Mouse (Mus musculus) neural tube, embryonic 11.5 days (tissue): ENCODE measurements around the gene Nova1. TPM values are rescaled to one million over a fixed set of nuclear protein-coding genes. Genes with fewer than 3 reads are reported as not detected.

ENCODE experiments used
- ATAC-seq: fragments of 200-750 bp; cut with Nextera tagmentation; 2 replicates; pipeline ENCODE4 v1.8.0; 2017; ENCODE audit warnings: moderate number of reproducible peaks, mild to moderate bottlenecking, moderate TSS enrichment, moderate library complexity; ENCODE audit not compliant: insufficient read depth, low FRiP score, low TSS enrichment
- DNase-seq: peaks from one replicate; pipeline ENCODE4 v3.0.0-alpha.2; 2015; ENCODE audit warnings: low spot score
- H3K27ac ChIP-seq: fragments of 300-500 bp; sonication (generic); 2 replicates; pipeline ENCODE4 v1.5.1; 2014; ENCODE audit warnings: low read depth, mild to moderate bottlenecking, low read length
- H3K27me3 ChIP-seq: fragments of 300-500 bp; sonication (generic); 2 replicates; pipeline ENCODE4 v1.6.1; 2014; ENCODE audit warnings: mild to moderate bottlenecking, low read length, mixed read lengths; ENCODE audit not compliant: control insufficient read depth, insufficient read depth
- H3K36me3 ChIP-seq: fragments of 300-500 bp; sonication (generic); 2 replicates; pipeline ENCODE4 v1.6.1; 2014; ENCODE audit warnings: mild to moderate bottlenecking, low read length, moderate library complexity, mixed read lengths; ENCODE audit not compliant: control insufficient read depth, insufficient read depth
- H3K4me1 ChIP-seq: fragments of 300-500 bp; sonication (generic); 2 replicates; pipeline ENCODE4 v1.6.1; 2014; ENCODE audit warnings: low read length, mixed read lengths; ENCODE audit not compliant: control insufficient read depth, insufficient read depth
- H3K4me2 ChIP-seq: fragments of 300-500 bp; sonication (generic); 2 replicates; pipeline ENCODE4 v1.6.1; 2014; ENCODE audit warnings: low read depth, mild to moderate bottlenecking, moderate library complexity
- H3K4me3 ChIP-seq: fragments of 300-500 bp; sonication (generic); 2 replicates; pipeline ENCODE4 v1.5.1; 2014; ENCODE audit warnings: low read depth, low read length
- H3K9ac ChIP-seq: fragments of 300-500 bp; sonication (generic); 2 replicates; pipeline ENCODE4 v1.6.1; 2014; ENCODE audit warnings: mild to moderate bottlenecking, low read length
- H3K9me3 ChIP-seq: fragments of 300-500 bp; sonication (generic); 2 replicates; pipeline ENCODE4 v1.6.1; 2016; ENCODE audit warnings: low read length; ENCODE audit not compliant: control insufficient read depth
- WGBS: fragments of 180-500 bp; shearing (Covaris S2); extraction: QIAGEN DNeasy Blood & Tissue Kit; methylation state at CpG from one replicate; pipeline ENCODE4 v1.1.7; 2014; 5-methylcytosine and 5-hydroxymethylcytosine counted together
- polyA plus RNA-seq: library from polyadenylated mRNA; unstranded; fragments of >200 nt; fragmentation: Nextera tagmentation; extraction: Ambion mirVana; gene quantifications from 2 replicates; pipeline ENCODE4 v1.2.1, GENCODE M21; 2014

Nova1 gene
- polyA plus RNA-seq, 1 experiment from 2014 or later: 35.5 TPM

DNA sequence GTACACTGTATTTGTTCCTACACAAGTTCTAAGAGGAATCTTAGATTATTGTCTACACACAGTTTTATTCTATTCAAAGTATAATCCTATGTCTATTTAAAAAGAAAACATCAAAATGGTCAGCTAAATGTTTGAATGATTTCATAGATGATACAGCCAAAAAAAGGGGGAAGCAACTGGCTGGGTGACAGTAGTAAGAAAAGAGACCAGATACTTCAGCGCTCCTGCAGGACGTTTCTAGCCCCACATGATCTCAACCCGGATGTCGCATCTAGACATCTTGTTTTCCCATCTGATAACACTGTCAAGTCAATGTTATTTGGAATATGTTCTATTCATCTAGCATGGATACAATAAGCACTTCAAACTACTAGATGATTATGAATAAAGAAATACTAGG is 99.7 kb downstream of the Nova1 start:
- H3K36me3 ChIP-seq: no peaks in the 10 kb centered on the region
- no peaks in the 10 kb centered on the region for H3K27me3 ChIP-seq
- H3K9ac ChIP-seq: no peak overlapping the region
- no peaks in the 10 kb centered on the region for H3K4me1 ChIP-seq
- DNase-seq (no peak), ATAC-seq (no peak)
- no peaks in the 10 kb centered on the region for H3K9me3 ChIP-seq
- H3K4me2 ChIP-seq: no peak overlapping the region
- no peak overlapping the region for H3K4me3 ChIP-seq
- no peak overlapping the region for H3K27ac ChIP-seq
- 91% methylated on average over 4 of the region's 4 CpGs for WGBS

DNA sequence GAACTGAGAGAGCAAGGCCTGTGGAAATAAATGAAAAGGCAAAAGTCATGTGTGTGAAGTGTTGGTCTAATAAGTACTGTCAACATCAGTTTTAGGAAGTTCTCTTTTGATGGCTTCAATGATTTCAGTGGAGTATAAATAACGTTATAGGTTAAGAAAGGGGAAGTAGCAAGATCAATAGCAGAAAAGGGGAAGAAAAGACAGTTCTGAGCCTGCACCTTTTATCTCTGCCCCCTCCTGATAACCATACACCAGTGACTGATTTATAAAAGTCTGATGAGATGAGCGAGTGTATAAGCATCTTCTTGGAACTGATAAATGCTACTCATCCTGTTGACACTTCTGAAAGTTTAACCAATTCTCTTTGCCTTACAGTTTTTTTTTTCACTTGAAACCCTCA is 108.6 kb downstream of the Nova1 start:
- Histone ChIP-seq H3K4me1 (no peaks in the 10 kb centered on the region), H3K4me3 (no peak overlapping the region), H3K9ac (no peak overlapping the region), H3K36me3 (no peaks in the 10 kb centered on the region), H3K9me3 (no peaks in the 10 kb centered on the region), H3K4me2 (no peak overlapping the region), H3K27ac (no peak overlapping the region), H3K27me3 (no peaks in the 10 kb centered on the region)
- DNase-seq: no peak
- 83% methylated on average over 2 of the region's 2 CpGs for WGBS
- ATAC-seq: no peak

DNA sequence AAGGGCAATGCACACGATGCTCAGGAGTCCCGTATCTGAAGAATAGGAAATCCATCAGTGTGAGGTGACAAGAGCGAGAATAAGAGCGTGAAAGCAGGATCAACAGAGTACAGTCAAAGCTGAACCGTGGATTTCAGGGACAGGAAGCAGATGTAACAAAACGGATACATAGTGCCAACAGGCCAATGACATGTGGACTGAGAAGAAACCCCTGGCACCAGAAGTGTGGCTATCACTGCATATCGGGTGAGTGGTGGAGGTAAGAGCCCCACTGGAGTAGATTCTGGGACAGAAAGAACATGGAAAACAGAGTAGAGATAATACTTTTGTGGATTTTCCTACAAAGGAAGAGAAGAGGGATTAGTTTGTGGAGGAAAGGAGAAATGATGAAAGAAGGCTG is 109.3 kb downstream of the Nova1 start:
- H3K36me3 ChIP-seq: no peaks in the 10 kb centered on the region
- H3K27ac ChIP-seq: no peak overlapping the region
- 92% methylated on average over 7 of the region's 7 CpGs for WGBS
- no peaks in the 10 kb centered on the region for H3K9me3 ChIP-seq
- H3K27me3 ChIP-seq: no peaks in the 10 kb centered on the region
- no peak overlapping the region for H3K9ac ChIP-seq
- H3K4me2 ChIP-seq: no peak overlapping the region
- ATAC-seq (no peak), DNase-seq (no peak)
- no peak overlapping the region for H3K4me3 ChIP-seq
- no peaks in the 10 kb centered on the region for H3K4me1 ChIP-seq

DNA sequence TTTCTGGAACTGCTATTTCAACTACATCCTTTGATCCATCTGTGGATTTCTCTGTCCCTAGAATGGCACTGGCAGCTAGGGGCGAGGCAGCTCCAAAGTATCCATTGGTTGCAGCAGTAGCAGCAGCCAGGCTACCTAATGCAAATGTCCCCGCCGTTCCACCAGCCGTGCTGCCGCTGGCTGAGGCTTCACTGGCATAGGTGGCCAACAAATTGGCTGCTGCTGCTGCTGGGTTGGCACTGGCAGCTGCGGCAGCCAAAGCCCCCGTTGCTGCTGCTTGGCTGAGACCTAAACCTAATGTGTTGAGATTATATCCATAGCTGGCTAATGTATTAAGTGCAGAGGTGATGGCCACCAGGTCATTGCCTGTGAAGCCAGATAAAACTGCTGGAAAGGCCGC is 118.5 kb downstream of the Nova1 start:
- H3K4me1 ChIP-seq: no peaks in the 10 kb centered on the region
- H3K9me3 ChIP-seq: no peaks in the 10 kb centered on the region
- no peak overlapping the region for H3K4me3 ChIP-seq
- no peak overlapping the region for H3K4me2 ChIP-seq
- H3K9ac ChIP-seq: no peak overlapping the region
- DNase-seq (no peak), ATAC-seq (no peak)
- no peaks in the 10 kb centered on the region for H3K27me3 ChIP-seq
- WGBS: 74% methylated on average over 8 of the region's 8 CpGs
- no peaks in the 10 kb centered on the region for H3K36me3 ChIP-seq
- H3K27ac ChIP-seq: no peak overlapping the region

- DNase-seq (no peak), ATAC-seq (no peak)
- Histone ChIP-seq H3K4me1 (no peaks in the 10 kb centered on the region), H3K36me3 (no peaks in the 10 kb centered on the region), H3K27ac (no peak overlapping the region), H3K9me3 (no peaks in the 10 kb centered on the region), H3K4me3 (no peak overlapping the region), H3K4me2 (no peak overlapping the region), H3K27me3 (no peaks in the 10 kb centered on the region), H3K9ac (no peak overlapping the region)
- WGBS: 83% methylated on average over 2 of the region's 2 CpGs
Measured at GRCm38 (mm10) chr12:46676341-46676740, 142.4 kb downstream of the Nova1 start.

GRCm38 (mm10) chr12:46666706-46667105 is 152.0 kb downstream of the Nova1 start:
- Histone ChIP-seq H3K27me3 (no peaks in the 10 kb centered on the region), H3K4me3 (no peak overlapping the region), H3K9ac (no peak overlapping the region), H3K36me3 (no peaks in the 10 kb centered on the region), H3K4me1 (no peaks in the 10 kb centered on the region), H3K4me2 (no peak overlapping the region), H3K9me3 (no peaks in the 10 kb centered on the region), H3K27ac (no peak overlapping the region)
- no peak for DNase-seq
- ATAC-seq: no peak
- WGBS: 64% methylated on average over 2 of the region's 2 CpGs

DNA sequence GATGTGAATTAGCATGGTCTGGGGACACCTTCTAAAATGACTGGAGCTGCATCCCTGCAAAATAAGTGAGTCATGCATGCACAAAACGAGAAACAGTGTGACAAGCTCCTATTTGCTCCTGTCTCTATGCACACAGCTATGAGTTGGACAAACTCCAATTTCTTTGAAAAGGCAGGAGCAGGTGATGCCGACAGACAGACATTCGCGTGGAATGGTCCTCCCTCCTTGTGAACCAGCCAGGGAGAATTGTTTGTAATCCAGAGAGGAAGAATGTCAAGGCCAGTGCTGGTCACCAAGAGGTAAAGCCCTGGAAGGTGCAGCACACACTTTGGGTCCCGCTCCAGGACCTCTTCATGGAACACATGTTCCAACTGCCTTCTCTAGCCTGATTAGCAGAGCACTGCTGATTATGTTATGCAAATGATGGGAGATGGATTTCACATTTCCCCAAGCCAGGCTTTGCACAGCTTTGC is 172.6 kb downstream of the Nova1 start:
- Histone ChIP-seq H3K27ac (no peak overlapping the region), H3K36me3 (no peaks in the 10 kb centered on the region), H3K4me2 (no peak overlapping the region), H3K4me1 (no peaks in the 10 kb centered on the region), H3K27me3 (no peaks in the 10 kb centered on the region), H3K9ac (no peak overlapping the region), H3K9me3 (no peaks in the 10 kb centered on the region), H3K4me3 (no peak overlapping the region)
- ATAC-seq: no peak
- no peak for DNase-seq
- 86% methylated on average over 5 of the region's 5 CpGs for WGBS

- no peak overlapping the region for H3K27ac ChIP-seq
- ATAC-seq (no peak), DNase-seq (no peak)
- H3K4me2 ChIP-seq: no peak overlapping the region
- H3K4me1 ChIP-seq: no peaks in the 10 kb centered on the region
- no peaks in the 10 kb centered on the region for H3K36me3 ChIP-seq
- 81% methylated on average over 6 of the region's 6 CpGs for WGBS
- no peak overlapping the region for H3K9ac ChIP-seq
- H3K9me3 ChIP-seq: no peaks in the 10 kb centered on the region
- H3K4me3 ChIP-seq: no peak overlapping the region
- H3K27me3 ChIP-seq: no peaks in the 10 kb centered on the region
Measured at GRCm38 (mm10) chr12:46645365-46645962, 173.3 kb downstream of the Nova1 start.
